Mouse (Mus musculus) liver, embryonic 14.5 days (tissue): Measurements from ENCODE around the gene Col19a1. TPM values are rescaled to one million over a fixed set of nuclear protein-coding genes. Genes with fewer than 3 reads are reported as not detected.

Source experiments
- ATAC-seq: fragments of 200-750 bp; cut with Nextera tagmentation; 2 replicates; pipeline ENCODE4 v1.8.0; 2017; ENCODE audit warnings: moderate number of reproducible peaks, mild to moderate bottlenecking, moderate library complexity; ENCODE audit not compliant: insufficient read depth
- DNase-seq, 3 experiments: peaks; one replicate each; pipeline ENCODE4 v3.0.0-alpha.2; 2012 to 2013; ENCODE audit warnings: low read depth in 3 of 3, low spot score in 3 of 3
- H3K27ac ChIP-seq: fragments of 300-500 bp; sonication (generic); 2 replicates; pipeline ENCODE4 v1.5.1; 2014; ENCODE audit warnings: moderate library complexity, mild to moderate bottlenecking, control low read depth, inconsistent platforms
- H3K27me3 ChIP-seq: fragments of 300-500 bp; sonication (generic); 2 replicates; pipeline ENCODE4 v1.6.1; 2014; ENCODE audit warnings: mild to moderate bottlenecking, low read length, moderate library complexity; ENCODE audit not compliant: control insufficient read depth, insufficient read depth
- H3K36me3 ChIP-seq: fragments of 300-500 bp; sonication (generic); replicated peaks from 2 replicates; pipeline ENCODE4 v1.6.1; 2014; ENCODE audit warnings: low read depth; ENCODE audit not compliant: control insufficient read depth, insufficient read depth
- H3K4me1 ChIP-seq, 2 experiments: fragments of 200-500 bp in 1 of 2; fragments of 300-500 bp in 1 of 2; sonication (generic) in 1 of 2; replicated peaks; 2 replicates each; pipeline ENCODE4 v1.6.1; 2012 to 2014; ENCODE audit warnings: antibody characterized with exemption in 1 of 2, inconsistent platforms in 1 of 2, low read length in 1 of 2; ENCODE audit not compliant: control insufficient read depth in 2 of 2, insufficient read depth in 2 of 2
- H3K4me2 ChIP-seq: fragments of 300-500 bp; sonication (generic); 2 replicates; pipeline ENCODE4 v1.6.1; 2014; ENCODE audit warnings: low read depth, mild to moderate bottlenecking, control low read depth, moderate library complexity
- H3K4me3 ChIP-seq, 2 experiments: fragments of 200-500 bp in 1 of 2; fragments of 300-500 bp in 1 of 2; sonication (generic) in 1 of 2; 2 replicates each; pipeline ENCODE4 v1.5.1; 2012 to 2014; ENCODE audit warnings: low read depth in 2 of 2, low read length in 2 of 2, mild to moderate bottlenecking in 2 of 2, control low read depth in 1 of 2, inconsistent platforms in 1 of 2, moderate library complexity in 1 of 2; ENCODE audit not compliant: insufficient read depth in 1 of 2
- H3K9ac ChIP-seq: fragments of 300-500 bp; sonication (generic); replicated peaks from 2 replicates; pipeline ENCODE4 v1.6.1; 2014; ENCODE audit warnings: mild to moderate bottlenecking, control low read depth, moderate library complexity
- H3K9me3 ChIP-seq: fragments of 300-500 bp; sonication (generic); 2 replicates; pipeline ENCODE4 v1.6.1; 2016; ENCODE audit warnings: low read length, mixed read lengths; ENCODE audit not compliant: control insufficient read depth
- CTCF ChIP-seq: IDR thresholded peaks from 2 replicates; pipeline ENCODE4 v1.5.1; 2016; ENCODE audit warnings: antibody characterized with exemption, low read depth, control low read depth
- EP300 ChIP-seq: IDR thresholded peaks from 2 replicates; pipeline ENCODE4 v1.6.1; 2016; ENCODE audit warnings: antibody characterized with exemption, low read depth
- WGBS: fragments of 180-500 bp; shearing (Covaris S2); extraction: QIAGEN DNeasy Blood & Tissue Kit; methylation state at CpG from one replicate; pipeline ENCODE4 v1.1.7; 2014; ENCODE audit not compliant: insufficient replicate concordance; 5-methylcytosine and 5-hydroxymethylcytosine counted together
- polyA plus RNA-seq, 2 experiments: library from polyadenylated mRNA; depleted of rRNA in 1 of 2; stranded (reverse) in 1 of 2; unstranded in 1 of 2; fragments of >200 nt; fragmentation: Nextera tagmentation in 1 of 2; extraction: Ambion mirVana in 1 of 2; gene quantifications; 2 replicates each; pipeline versions ENCODE4 v1.2.1 to v1.2.3; 2012 to 2014

Col19a1 gene
- polyA plus RNA-seq, 2 experiments, result not detected

GRCm38 (mm10) chr1:24437425-24437824 lies 149.8 kb downstream of the Col19a1 start:
- no peaks in the 10 kb centered on the region for H3K36me3 ChIP-seq
- H3K9me3 ChIP-seq, result no peaks in the 10 kb centered on the region
- no peaks in the 10 kb centered on the region for H3K4me1 ChIP-seq
- H3K4me3 ChIP-seq, result no peak overlapping the region
- no peak overlapping the region for H3K9ac ChIP-seq
- TF ChIP-seq CTCF, result no peak
- TF ChIP-seq EP300, result no peak
- H3K27me3 ChIP-seq, result no peaks in the 10 kb centered on the region
- H3K4me2 ChIP-seq, result no peak overlapping the region
- DNase-seq, result no peak
- no peak for ATAC-seq
- no peak overlapping the region for H3K27ac ChIP-seq

- Histone ChIP-seq H3K27me3 (no peaks in the 10 kb centered on the region), H3K4me3 (no peak overlapping the region), H3K36me3 (no peaks in the 10 kb centered on the region), H3K9ac (no peak overlapping the region), H3K4me1 (no peaks in the 10 kb centered on the region), H3K4me2 (no peak overlapping the region), H3K27ac (no peak overlapping the region), H3K9me3 (no peaks in the 10 kb centered on the region)
- ATAC-seq (no peak), DNase-seq (no peak)
- 76% methylated on average over 5 of the region's 5 CpGs for WGBS
- TF ChIP-seq EP300 (no peak), CTCF (no peak)
These were observed 159.0 kb downstream of the Col19a1 start for GRCm38 (mm10) chr1:24428306-24428705.

- H3K4me2 ChIP-seq, result no peak overlapping the region
- DNase-seq, result no peak
- H3K27me3 ChIP-seq, result no peaks in the 10 kb centered on the region
- H3K36me3 ChIP-seq, result no peaks in the 10 kb centered on the region
- TF ChIP-seq EP300, result no peak
- peak; percentile 39 for TF ChIP-seq CTCF
- no peak overlapping the region for H3K9ac ChIP-seq
- no peak overlapping the region for H3K27ac ChIP-seq
- H3K4me3 ChIP-seq, result no peak overlapping the region
- H3K9me3 ChIP-seq, result no peaks in the 10 kb centered on the region
- 36% methylated on average over 8 of the region's 8 CpGs for WGBS
- no peaks in the 10 kb centered on the region for H3K4me1 ChIP-seq
- no peak for ATAC-seq
These were observed 209.0 kb downstream of the Col19a1 start for GRCm38 (mm10) chr1:24378125-24378821.

- H3K27me3 ChIP-seq, result no peaks in the 10 kb centered on the region
- H3K36me3 ChIP-seq, result no peaks in the 10 kb centered on the region
- H3K4me1 ChIP-seq, result no peaks in the 10 kb centered on the region
- TF ChIP-seq EP300 (no peak), CTCF (peak; percentile 21; the same call in 1 of the 2 replicates)
- ATAC-seq (no peak), DNase-seq (peak in 1 of 3 experiments; percentile 0)
- no peak overlapping the region for H3K4me2 ChIP-seq
- H3K9ac ChIP-seq, result no peak overlapping the region
- no peak overlapping the region for H3K4me3 ChIP-seq
- H3K9me3 ChIP-seq, result no peaks in the 10 kb centered on the region
- WGBS, result 14% methylated on average over 2 of the region's 2 CpGs
- H3K27ac ChIP-seq, result no peak overlapping the region
These were observed 212.4 kb downstream of the Col19a1 start for GRCm38 (mm10) chr1:24374902-24375301.

- Histone ChIP-seq H3K27me3 (no peaks in the 10 kb centered on the region), H3K27ac (no peak overlapping the region), H3K4me1 (no peaks in the 10 kb centered on the region), H3K4me3 (no peak overlapping the region), H3K4me2 (no peak overlapping the region), H3K9ac (no peak overlapping the region), H3K9me3 (no peaks in the 10 kb centered on the region), H3K36me3 (no peaks in the 10 kb centered on the region)
- ATAC-seq, result no peak
- no peak for DNase-seq
- TF ChIP-seq EP300 (no peak), CTCF (no peak)
- WGBS, result 64% methylated on average over 3 of the region's 3 CpGs
These were observed 213.6 kb downstream of the Col19a1 start for GRCm38 (mm10) chr1:24373671-24374070.
